Mouse (Mus musculus) cerebellum, adult 18-20 months (tissue): Measurements from ENCODE around the gene Slco4a1.
A peak's percentile ranks its signal among the peaks of the same experiment; 100 is the strongest.

ENCODE experiments used
- DNase-seq, 2 experiments: peaks; one replicate each; pipeline ENCODE4 v3.0.0; 2021

The Slco4a1 gene

DNA sequence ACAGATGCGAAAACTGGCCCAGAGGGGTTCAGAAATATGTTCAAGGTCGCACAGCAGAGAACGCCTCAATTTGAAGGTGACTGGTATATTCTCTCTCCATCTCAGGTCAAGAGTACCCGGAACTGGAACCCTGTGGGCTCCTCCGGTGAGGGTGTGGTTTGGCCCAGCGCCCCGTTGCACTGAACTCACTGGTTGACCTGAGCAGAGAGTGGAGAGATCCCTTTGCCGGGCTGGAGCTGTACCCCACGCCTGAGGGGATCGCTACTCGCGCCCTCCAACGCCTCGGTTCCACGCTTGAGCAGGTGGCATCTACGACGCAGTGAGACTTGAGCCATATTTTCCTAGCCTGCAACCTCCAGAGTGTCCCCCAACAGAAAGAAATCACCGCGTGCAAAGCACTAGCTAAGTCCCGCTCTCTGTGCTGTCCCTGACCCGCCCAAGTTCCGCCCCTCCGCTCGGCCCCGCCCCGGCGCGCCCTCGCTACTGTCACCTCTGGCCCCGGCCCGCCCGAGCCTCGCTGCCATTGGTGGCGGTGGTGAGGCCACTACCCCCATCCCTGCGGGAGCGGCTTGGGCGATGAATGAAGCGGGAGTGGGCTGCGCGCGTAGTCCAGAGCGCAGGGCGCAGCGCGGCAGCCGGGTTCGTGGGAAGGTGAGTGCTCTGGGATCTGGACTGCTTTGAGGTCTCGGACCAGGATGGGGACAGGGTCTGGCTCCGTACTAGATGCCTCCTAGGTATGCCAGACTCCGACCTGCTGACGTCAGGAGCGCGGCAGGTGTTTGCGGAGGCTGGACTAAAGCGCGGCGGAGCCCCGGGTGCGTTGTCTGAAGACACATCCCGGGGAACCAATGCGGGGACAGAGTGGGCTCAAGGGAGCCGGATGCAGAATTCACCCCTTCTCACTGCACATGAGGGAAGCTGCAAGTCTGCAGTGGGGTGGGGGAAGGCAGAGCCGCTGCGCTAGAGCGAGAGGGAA, at the start of gene Slco4a1:
TSS of gene Slco4a1 (plus strand) at position 523 of the 976 bp plus-strand sequence.
- DNase-seq = peak; percentile 91 to 94

GRCm38 (mm10) chr2:180408410-180408809, 47.6 kb upstream of the Slco4a1 start:
- no peak for DNase-seq

- DNase-seq = no peak
Measured at GRCm38 (mm10) chr2:180410432-180410831, 45.6 kb upstream of the Slco4a1 start.

DNA sequence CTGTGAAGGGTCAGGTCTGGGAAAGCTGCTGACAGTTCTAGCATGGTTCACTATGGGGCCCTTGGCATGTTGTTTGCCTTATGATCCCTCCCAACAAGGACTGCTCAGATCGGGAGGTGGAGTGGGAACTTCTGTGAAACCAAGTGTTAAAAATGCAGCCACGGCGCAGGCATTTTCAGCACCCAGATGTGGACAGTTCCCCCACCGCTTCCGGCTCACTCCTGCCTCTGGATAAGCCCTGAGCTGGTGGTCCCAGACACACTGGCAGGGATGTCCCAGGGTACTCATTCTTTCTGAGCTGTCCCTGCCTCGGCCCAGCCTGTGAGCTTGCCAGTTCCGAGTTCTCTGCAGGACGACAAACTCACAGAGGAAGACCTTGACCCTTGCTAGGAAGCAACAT, 45.0 kb upstream of the Slco4a1 start:
- no peak for DNase-seq

- DNase-seq = peak; percentile 18 to 19
Measured at GRCm38 (mm10) chr2:180415627-180416026, 40.4 kb upstream of the Slco4a1 start.

DNA sequence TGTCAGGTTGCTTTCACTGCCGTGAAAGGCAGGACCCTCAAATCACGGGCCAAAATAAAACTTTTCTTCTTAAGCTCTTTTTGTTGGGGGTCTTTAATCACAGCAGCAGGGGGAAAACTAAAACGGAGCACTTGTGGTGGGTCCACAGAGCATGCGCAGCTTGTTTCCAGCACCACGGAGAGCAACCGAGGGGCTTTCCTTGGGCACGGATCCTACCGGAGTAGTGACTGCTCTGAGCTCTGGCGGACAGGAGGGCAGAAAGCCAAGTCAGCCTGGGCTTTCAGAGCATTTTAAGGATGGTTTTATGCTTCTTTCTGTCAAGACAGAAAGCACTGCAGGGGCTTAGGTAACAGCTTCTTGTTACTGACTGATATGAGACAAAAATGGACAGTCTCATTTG, 38.3 kb upstream of the Slco4a1 start:
- no peak for DNase-seq

DNA sequence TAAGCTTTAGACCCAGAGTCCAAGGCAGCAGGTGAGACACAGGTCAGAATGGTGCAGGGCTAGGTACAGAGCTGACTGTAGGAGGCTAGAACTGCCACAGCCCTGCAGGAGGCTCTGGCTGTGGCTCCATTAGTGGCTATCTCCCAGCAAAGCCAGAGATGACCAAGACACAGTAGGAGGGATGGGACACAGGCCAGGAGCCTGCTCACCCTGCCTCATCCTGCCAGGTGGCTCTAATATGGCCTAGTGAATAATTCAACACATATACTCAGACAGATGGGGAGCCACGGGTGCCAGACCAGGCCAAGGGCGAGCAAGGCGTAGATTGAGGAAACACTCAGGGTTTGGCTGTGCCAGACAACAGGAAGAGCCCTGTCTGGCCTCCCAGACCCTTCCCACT, 35.4 kb upstream of the Slco4a1 start:
- DNase-seq = peak; percentile 79 to 83

GRCm38 (mm10) chr2:180425115-180425514, 30.9 kb upstream of the Slco4a1 start:
- no peak for DNase-seq

GRCm38 (mm10) chr2:180427073-180427472, 29.0 kb upstream of the Slco4a1 start:
- peak; percentile 34 to 36 for DNase-seq

DNA sequence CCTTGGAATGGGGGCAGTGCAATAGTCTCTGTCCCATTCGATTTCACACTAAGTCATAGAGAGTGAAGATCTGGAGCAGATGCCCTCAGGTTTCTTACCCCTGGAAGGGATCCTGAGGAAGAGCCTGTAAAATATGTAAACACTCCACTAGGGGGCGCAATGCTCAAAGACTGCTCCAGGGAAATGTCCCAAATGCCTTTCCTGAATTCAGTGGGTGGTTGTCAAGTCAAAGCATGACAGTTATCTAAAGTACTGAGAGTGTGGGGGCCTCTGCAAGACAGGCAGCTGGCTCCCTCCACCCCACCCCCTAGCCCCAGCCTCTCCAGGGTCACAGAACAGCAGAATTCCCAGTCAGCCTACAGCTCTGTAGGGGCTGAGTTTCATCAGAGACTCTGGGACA, 27.7 kb upstream of the Slco4a1 start:
- peak; percentile 16 to 36 for DNase-seq

DNA sequence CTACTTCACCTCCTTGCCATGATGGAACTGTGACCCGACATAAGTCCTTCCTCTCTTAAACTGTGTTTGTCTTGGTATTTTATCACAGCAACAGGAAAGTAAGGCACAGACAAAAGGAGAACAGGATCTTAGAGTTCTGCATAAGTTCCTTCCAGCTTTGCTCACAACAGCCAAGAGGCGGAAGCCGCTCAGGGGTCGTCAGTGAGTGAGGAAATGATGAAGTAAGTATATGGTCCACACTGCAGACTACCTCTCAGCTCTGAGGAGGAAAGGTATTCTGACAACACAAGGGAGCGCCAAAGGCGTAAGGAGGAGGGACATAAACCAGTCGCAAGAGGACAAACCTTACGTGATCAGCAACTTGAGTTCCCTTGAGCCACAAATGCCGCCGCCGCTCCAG, 25.4 kb upstream of the Slco4a1 start:
- no peak for DNase-seq

DNA sequence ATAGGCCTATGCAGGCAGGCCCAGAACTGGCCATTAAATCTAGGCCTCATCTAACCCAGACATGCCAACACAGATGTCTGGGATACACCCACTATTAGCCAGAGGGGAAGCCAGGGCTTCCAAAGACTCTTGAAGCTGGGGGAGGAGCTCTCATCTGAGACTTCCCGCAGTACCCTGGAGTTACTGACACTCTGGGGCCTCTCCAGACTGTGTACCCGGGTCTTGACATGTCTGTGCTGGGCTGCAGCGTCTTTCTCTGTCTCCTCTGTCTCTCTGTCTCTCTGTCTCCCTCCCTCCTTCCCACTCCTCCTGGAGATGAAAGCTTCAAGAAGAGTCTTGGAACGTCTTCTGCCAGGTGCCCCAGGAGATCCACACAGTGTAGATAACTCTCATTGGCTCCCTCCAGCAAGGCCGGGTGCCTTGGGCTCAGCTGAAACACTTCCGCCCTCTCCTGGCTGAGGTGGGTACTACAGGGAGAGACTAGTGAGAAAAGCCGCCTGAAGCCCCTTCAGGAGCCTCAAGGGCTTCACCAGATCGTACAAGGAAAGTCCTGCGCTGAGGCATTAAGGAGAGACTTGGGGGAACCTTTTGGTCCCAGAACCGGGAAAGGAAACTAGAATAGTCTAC, 23.9 kb upstream of the Slco4a1 start:
- DNase-seq = peak; percentile 74 to 83

DNA sequence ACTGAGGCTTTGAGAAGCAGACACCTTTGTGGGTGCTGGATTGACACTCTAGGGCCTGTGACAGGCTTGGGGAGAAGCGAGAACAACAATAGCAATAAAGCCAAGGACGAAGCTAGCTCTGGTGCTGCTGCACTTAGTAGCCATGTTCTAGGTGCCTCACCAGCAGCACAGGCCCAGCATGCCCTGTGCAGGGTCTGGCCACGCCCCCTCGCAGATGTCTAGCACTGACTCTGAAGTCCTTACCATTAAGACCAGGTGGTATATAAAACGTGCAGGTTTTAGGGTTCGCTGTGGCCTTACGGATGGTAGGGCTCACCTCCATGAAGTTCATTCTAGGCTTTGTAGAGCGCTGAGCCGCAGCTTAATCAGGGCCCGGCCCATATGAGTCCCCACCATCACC, 23.3 kb upstream of the Slco4a1 start:
- DNase-seq = no peak

- no peak for DNase-seq
Measured at GRCm38 (mm10) chr2:180433350-180433749, 22.7 kb upstream of the Slco4a1 start.

DNA sequence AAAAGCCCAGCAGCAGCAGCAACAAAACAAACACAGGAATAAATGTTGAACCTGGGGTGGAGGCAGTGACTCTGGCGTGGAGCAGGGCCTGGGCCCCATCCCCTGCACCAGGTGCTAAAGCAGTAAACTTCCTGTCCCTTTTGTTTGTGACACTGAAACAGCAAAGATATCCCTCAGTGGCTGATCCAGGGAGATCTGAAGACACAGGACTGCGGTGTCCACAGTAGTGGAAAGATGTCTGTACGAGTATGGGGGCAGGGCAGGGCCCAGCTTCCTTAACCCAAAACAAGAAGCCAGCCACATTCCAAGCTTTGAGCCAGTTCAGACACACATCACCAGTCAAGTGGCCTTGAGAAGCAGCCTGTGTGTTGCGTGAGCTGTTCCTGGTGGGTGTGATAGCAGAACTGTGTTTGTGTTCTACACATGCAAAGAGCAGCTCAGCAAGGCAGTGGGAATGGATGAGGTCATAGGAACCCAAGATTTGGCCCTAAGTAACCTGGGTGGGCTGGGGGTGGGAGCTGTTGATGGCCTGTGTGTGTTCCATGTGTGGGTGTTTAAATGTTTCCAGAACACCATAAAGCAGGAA, 20.6 kb upstream of the Slco4a1 start:
- no peak for DNase-seq

- DNase-seq = no peak
Measured at GRCm38 (mm10) chr2:180437149-180437864, 18.7 kb upstream of the Slco4a1 start.

GRCm38 (mm10) chr2:180439791-180440190, 16.3 kb upstream of the Slco4a1 start:
- DNase-seq = no peak

GRCm38 (mm10) chr2:180440596-180441332, 15.3 kb upstream of the Slco4a1 start:
- no peak for DNase-seq

GRCm38 (mm10) chr2:180442061-180442460, 14.0 kb upstream of the Slco4a1 start:
- DNase-seq = no peak

GRCm38 (mm10) chr2:180443861-180444260, 12.2 kb upstream of the Slco4a1 start:
- DNase-seq = no peak

- DNase-seq = no peak
Measured at GRCm38 (mm10) chr2:180444957-180445785, 10.9 kb upstream of the Slco4a1 start.
